Mouse (Mus musculus): ENCODE data around the gene Immp2l. TPM values are rescaled to one million over a fixed set of nuclear protein-coding genes. Genes with fewer than 3 reads are reported as not detected.

Gene Immp2l
- total and polyA plus RNA-seq, 2 experiments from 2014 or later, result 9.4 to 16.6 TPM

DNA sequence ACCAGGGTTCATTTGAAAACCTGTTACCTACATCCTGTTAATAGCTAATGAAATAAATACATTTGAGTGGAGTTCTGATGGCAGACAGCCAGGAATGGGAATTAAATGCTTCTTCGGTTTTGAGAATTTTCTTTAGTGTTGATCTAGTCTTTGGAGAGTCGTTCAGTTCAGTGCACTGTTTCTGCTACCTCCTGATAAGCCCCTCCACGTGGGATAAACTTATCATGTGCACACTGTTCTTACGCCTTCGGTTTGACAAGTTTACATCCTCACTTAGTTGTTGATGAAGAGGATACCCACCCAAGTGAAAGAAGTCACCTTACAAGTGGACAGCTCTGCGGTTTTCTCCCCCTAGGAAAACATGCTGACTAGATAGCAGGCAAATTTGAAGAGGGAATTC lies 88.2 kb downstream of the Immp2l start:
- Histone ChIP-seq H3K27me3 (ENCODE audit: insufficient read depth, low read length) (no peaks in the 10 kb centered on the region), H3K9ac (replicated peaks; ENCODE audit: low read length, poor library complexity, severe bottlenecking) (no peak overlapping the region), H3K4me1 (ENCODE audit: insufficient read depth, low read length) (no peaks in the 10 kb centered on the region), H3K36me3 (ENCODE audit: insufficient read depth, low read length) (no peaks in the 10 kb centered on the region), H3K4me3 (ENCODE audit: low read depth, low read length) (no peak overlapping the region), H3K4me2 (ENCODE audit: low read depth, low read length, poor library complexity, severe bottlenecking) (no peak overlapping the region), H3K27ac (ENCODE audit: low read depth, low read length) (no peak overlapping the region), H3K9me3 (ENCODE audit: low read length) (no peaks in the 10 kb centered on the region)
- DNase-seq (ENCODE audit: low spot score), result no peak
- TF ChIP-seq CTCF (IDR thresholded peaks at IDR 0.05), result no peak
- 62% methylated on average over 6 of the region's 6 CpGs for WGBS
- ATAC-seq (ENCODE audit: low FRiP score), result no peak

DNA sequence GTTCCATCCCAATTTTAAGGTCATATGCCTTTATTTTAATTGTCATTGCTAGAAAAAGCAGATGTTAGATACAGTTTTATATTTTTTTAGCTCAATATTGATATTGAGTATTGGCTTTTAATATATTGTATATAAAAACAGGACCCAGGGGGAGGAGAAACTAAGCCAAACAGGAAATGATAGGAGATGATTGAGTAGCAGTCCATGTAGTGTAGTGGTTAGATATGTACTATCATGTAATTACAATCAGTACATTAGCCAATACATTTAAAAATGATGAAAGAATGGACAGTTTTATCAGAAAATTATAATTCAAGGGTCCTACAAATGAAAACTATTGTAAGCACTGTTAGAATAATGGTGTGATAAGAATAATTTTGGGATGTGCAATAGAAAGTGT lies 94.5 kb downstream of the Immp2l start:
- DNase-seq (ENCODE audit: low spot score) (no peak), ATAC-seq (ENCODE audit: low FRiP score) (no peak)
- no peak overlapping the region for H3K9ac ChIP-seq (replicated peaks; ENCODE audit: low read length, poor library complexity, severe bottlenecking)
- no peak overlapping the region for H3K27ac ChIP-seq (ENCODE audit: low read depth, low read length)
- TF ChIP-seq CTCF (IDR thresholded peaks at IDR 0.05), result no peak
- no peaks in the 10 kb centered on the region for H3K27me3 ChIP-seq (ENCODE audit: insufficient read depth, low read length)
- H3K4me1 ChIP-seq (ENCODE audit: insufficient read depth, low read length), result no peaks in the 10 kb centered on the region
- no peak overlapping the region for H3K4me2 ChIP-seq (ENCODE audit: low read depth, low read length, poor library complexity, severe bottlenecking)
- H3K4me3 ChIP-seq (ENCODE audit: low read depth, low read length), result no peak overlapping the region
- no peaks in the 10 kb centered on the region for H3K36me3 ChIP-seq (ENCODE audit: insufficient read depth, low read length)
- no peaks in the 10 kb centered on the region for H3K9me3 ChIP-seq (ENCODE audit: low read length)

- no peak overlapping the region for H3K27ac ChIP-seq (ENCODE audit: low read depth, low read length)
- DNase-seq (ENCODE audit: low spot score), result no peak
- H3K27me3 ChIP-seq (ENCODE audit: insufficient read depth, low read length), result no peaks in the 10 kb centered on the region
- TF ChIP-seq CTCF (IDR thresholded peaks at IDR 0.05), result no peak
- H3K36me3 ChIP-seq (ENCODE audit: insufficient read depth, low read length), result no peaks in the 10 kb centered on the region
- no peak for ATAC-seq (ENCODE audit: low FRiP score)
- H3K4me2 ChIP-seq (ENCODE audit: low read depth, low read length, poor library complexity, severe bottlenecking), result no peak overlapping the region
- no peaks in the 10 kb centered on the region for H3K4me1 ChIP-seq (ENCODE audit: insufficient read depth, low read length)
- H3K9ac ChIP-seq (replicated peaks; ENCODE audit: low read length, poor library complexity, severe bottlenecking), result no peak overlapping the region
- H3K4me3 ChIP-seq (ENCODE audit: low read depth, low read length), result no peak overlapping the region
- H3K9me3 ChIP-seq (ENCODE audit: low read length), result no peaks in the 10 kb centered on the region
- 75% methylated on average over 6 of the region's 6 CpGs for WGBS
Measured at GRCm38 (mm10) chr12:41119657-41120056, 95.8 kb downstream of the Immp2l start.

DNA sequence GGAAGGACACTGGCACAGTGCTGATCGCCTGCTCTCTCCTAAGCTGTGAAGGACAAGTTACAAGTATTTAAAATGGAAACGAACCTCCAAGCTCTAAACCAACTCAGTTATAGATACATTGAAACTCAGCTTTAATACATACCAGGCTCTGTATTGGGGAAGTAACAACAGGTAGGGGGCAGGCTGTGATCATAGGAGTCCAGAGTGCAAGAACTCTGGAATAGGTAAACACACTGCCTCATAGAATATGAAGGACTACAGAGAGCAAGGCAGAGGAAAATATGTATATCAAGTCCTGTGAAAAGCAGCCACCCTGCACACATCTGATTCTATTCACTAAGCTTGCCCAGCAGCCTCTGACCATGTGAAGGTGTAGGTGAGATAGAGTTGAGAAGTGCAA lies 99.3 kb downstream of the Immp2l start:
- ATAC-seq (ENCODE audit: low FRiP score), result no peak

GRCm38 (mm10) chr12:41134885-41135284 lies 111.0 kb downstream of the Immp2l start:
- ATAC-seq (ENCODE audit: low FRiP score) (no peak), DNase-seq (ENCODE audit: low spot score) (no peak)
- Histone ChIP-seq H3K4me1 (ENCODE audit: insufficient read depth, low read length) (no peaks in the 10 kb centered on the region), H3K4me2 (ENCODE audit: low read depth, low read length, poor library complexity, severe bottlenecking) (no peak overlapping the region), H3K36me3 (ENCODE audit: insufficient read depth, low read length) (no peaks in the 10 kb centered on the region), H3K9me3 (ENCODE audit: low read length) (no peaks in the 10 kb centered on the region), H3K9ac (replicated peaks; ENCODE audit: low read length, poor library complexity, severe bottlenecking) (no peak overlapping the region), H3K4me3 (ENCODE audit: low read depth, low read length) (no peak overlapping the region), H3K27ac (ENCODE audit: low read depth, low read length) (no peak overlapping the region), H3K27me3 (ENCODE audit: insufficient read depth, low read length) (no peaks in the 10 kb centered on the region)
- WGBS, result 82% methylated on average over 3 of the region's 3 CpGs
- TF ChIP-seq CTCF (IDR thresholded peaks at IDR 0.05), result no peak

More for the DNA sequence above, 99.3 kb downstream of the Immp2l start:
- Histone ChIP-seq H3K9ac (replicated peaks; ENCODE audit: low read length, poor library complexity, severe bottlenecking) (no peak overlapping the region), H3K27ac (ENCODE audit: low read depth, low read length) (no peak overlapping the region), H3K4me1 (ENCODE audit: insufficient read depth, low read length) (no peaks in the 10 kb centered on the region), H3K9me3 (ENCODE audit: low read length) (no peaks in the 10 kb centered on the region), H3K27me3 (ENCODE audit: insufficient read depth, low read length) (no peaks in the 10 kb centered on the region), H3K4me3 (ENCODE audit: low read depth, low read length) (no peak overlapping the region), H3K36me3 (ENCODE audit: insufficient read depth, low read length) (no peaks in the 10 kb centered on the region), H3K4me2 (ENCODE audit: low read depth, low read length, poor library complexity, severe bottlenecking) (no peak overlapping the region)
- TF ChIP-seq CTCF (IDR thresholded peaks at IDR 0.05), result peak; percentile 52
- DNase-seq (ENCODE audit: low spot score), result peak; percentile 16
- WGBS, result 91% methylated on average over 2 of the region's 2 CpGs

DNA sequence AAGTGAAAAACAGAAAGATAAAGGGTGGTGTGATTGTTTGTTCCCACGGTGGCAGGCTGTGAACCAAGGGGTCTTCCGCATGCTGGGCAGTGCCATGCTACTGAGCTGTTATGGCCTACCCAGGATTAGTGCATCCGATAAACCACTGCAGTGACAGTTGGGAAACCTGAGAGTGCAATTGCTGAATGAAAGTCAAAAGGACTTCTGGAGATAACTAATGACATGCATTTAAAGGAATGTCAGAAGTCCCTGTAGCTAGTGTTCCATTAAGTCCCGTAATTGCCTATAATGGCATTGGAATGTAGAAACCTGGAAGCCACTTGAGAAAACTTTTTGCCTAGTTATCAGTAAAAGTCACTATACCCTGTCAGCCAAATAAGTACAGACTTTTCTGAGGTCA lies 135.7 kb downstream of the Immp2l start:
- H3K9ac ChIP-seq (replicated peaks; ENCODE audit: low read length, poor library complexity, severe bottlenecking), result no peak overlapping the region
- no peaks in the 10 kb centered on the region for H3K27me3 ChIP-seq (ENCODE audit: insufficient read depth, low read length)
- H3K4me3 ChIP-seq (ENCODE audit: low read depth, low read length), result no peak overlapping the region
- H3K36me3 ChIP-seq (ENCODE audit: insufficient read depth, low read length), result no peaks in the 10 kb centered on the region
- H3K9me3 ChIP-seq (ENCODE audit: low read length), result no peaks in the 10 kb centered on the region
- 87% methylated on average over 4 of the region's 4 CpGs for WGBS
- H3K4me1 ChIP-seq (ENCODE audit: insufficient read depth, low read length), result no peaks in the 10 kb centered on the region
- H3K27ac ChIP-seq (ENCODE audit: low read depth, low read length), result no peak overlapping the region
- no peak for DNase-seq (ENCODE audit: low spot score)
- TF ChIP-seq CTCF (IDR thresholded peaks at IDR 0.05), result no peak
- no peak for ATAC-seq (ENCODE audit: low FRiP score)
- no peak overlapping the region for H3K4me2 ChIP-seq (ENCODE audit: low read depth, low read length, poor library complexity, severe bottlenecking)

Measured in midbrain, postnatal 0 days (tissue).